Mouse (Mus musculus) heart, adult 8-10 months (tissue): ENCODE measurements around the gene Grid1. TPM values are rescaled to one million over a fixed set of nuclear protein-coding genes. Genes with fewer than 3 reads are reported as not detected.

Source experiments
- DNase-seq: peaks from one replicate; pipeline ENCODE4 v3.0.0; 2022; ENCODE audit warnings: low spot score
- microRNA-seq: library from miRNA; unstranded; fragments of <30 nt; microRNA quantifications from one replicate; pipeline ENCODE4 v1.2.0, GENCODE M21; 2022
- total RNA-seq, 4 experiments: library from RNA; stranded (reverse); gene quantifications; 2 replicates each; pipeline ENCODE4 v1.2.4; 2022

Gene Grid1
- total RNA-seq, 4 experiments from 2014 or later, result 0.22 TPM; not detected in 3

GRCm38 (mm10) chr14:35393591-35393990 is 573.7 kb downstream of the Grid1 start:
- DNase-seq, result no peak

GRCm38 (mm10) chr14:35404249-35404908 is 584.5 kb downstream of the Grid1 start:
- DNase-seq, result no peak

DNA sequence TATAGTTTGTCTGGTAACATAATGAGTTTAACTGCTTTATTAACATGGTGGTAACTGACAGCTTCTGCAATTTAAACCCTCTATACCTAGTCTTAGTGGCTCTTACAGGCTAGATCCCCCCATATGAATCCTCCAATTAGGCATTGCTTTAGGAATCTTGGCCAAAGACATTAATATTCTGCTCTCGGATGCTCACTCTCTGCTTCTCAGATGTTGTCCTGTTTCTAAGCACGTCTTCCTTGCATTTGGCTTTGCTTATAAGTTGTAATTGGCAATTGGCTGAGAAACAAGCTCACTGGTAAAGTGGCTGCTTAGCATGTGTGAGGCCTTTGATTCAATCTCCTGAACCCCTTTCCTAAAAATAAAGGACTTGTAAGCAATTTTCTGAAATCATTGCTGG is 610.4 kb downstream of the Grid1 start:
- no peak for DNase-seq

DNA sequence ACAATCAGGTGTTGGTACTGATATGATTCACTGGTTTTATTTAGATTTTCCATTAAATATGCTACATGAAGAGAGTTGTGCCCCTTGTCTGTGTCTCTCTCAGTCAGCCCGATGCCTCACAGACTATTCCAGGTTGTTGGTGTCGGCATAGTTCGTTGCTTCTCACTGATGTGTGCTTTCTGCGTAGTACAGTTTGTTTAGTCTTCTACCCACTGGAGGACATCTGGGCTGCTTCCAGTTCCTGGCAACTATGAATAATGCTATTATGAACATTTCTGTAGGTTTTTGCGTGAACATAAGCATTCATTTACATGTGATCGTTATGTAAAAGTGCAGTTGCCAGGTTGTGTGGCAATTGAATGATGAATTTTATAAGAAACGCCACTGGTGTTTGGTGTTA is 633.8 kb downstream of the Grid1 start:
- no peak for DNase-seq

GRCm38 (mm10) chr14:35468254-35468653 is 648.3 kb downstream of the Grid1 start:
- no peak for DNase-seq

DNA sequence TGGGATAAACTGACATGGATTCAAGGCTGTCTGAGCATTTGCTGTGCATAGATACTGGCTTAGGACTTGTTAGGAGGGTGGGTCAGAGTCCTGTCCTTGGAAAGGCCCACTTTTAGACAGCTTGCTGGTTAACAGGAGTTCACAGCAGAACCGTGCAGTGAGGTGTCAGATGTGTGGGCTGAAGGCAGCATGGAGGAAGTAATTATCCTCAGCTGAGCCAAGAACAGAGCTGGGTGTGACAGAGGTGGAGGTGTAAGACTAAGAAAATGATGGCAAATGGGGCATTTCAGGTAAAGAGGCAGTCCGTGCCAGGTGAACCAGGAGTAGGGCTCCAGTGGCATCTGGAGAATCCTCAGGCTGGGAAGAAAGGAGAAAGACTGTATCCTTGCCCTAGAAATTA is 666.1 kb downstream of the Grid1 start:
- no peak for DNase-seq

- DNase-seq, result no peak
Observed at GRCm38 (mm10) chr14:35502324-35502723, 682.4 kb downstream of the Grid1 start.

GRCm38 (mm10) chr14:35519402-35519801 is 699.5 kb downstream of the Grid1 start:
- DNase-seq, result no peak

DNA sequence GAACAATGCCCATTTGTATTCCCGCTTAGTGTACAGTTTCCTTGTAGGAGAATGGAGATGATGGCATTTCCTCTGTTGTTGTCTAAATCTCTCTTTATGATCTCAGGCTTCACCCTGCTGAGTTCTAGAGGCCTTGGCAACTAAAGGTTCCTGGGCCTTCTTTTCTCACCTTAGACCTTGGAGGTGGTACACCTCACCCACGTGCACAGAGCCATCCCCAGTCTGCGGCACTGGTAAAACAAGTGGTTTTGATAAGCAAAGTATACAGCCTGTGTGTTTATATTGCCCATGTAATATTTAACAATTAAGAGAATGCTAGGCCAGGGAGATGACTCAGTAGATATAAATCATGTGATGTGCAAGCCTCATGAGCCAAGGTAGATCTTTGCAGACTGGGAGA is 718.9 kb downstream of the Grid1 start:
- no peak for DNase-seq

GRCm38 (mm10) chr14:35541254-35541991 is 721.5 kb downstream of the Grid1 start:
- no peak for DNase-seq

DNA sequence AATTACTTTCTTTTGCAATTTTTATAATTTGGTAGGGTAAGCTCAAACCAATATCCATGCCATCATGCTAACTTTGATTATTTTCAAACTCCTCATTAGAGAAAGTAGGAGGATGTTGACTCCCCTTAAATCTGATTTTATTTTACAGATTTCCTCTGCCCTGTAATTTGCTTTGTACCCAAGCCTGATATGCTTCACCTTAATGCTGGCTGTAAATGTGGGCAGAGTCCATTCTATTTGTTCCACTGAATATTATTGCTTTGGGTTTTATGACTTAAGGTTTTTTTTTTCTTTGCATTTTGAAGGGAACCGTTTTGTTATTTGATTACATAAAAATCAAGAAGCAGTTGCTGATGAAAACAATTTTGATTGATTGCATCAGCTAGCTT is 722.1 kb downstream of the Grid1 start:
- DNase-seq, result no peak

DNA sequence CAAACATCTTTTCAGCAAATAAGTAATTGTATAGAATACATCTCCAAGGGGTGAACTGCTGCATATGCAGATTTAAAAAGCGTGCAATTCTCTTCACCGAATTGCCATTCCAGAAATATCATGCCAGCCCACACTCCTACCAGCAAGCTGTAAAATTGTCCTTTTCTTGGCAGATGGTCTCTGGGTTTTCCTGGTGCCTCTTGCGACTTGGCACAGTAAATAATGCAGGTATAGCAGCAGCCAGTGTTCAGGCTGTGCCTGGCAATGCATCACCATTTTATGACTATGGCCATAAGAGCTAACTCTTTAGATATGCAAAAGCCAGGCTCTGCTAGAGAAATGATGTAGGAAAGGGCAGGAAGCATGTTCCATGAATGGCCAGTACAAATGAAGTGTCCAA is 734.4 kb downstream of the Grid1 start:
- DNase-seq, result no peak

GRCm38 (mm10) chr14:35561244-35561893 is 741.5 kb downstream of the Grid1 start:
- DNase-seq, result no peak

DNA sequence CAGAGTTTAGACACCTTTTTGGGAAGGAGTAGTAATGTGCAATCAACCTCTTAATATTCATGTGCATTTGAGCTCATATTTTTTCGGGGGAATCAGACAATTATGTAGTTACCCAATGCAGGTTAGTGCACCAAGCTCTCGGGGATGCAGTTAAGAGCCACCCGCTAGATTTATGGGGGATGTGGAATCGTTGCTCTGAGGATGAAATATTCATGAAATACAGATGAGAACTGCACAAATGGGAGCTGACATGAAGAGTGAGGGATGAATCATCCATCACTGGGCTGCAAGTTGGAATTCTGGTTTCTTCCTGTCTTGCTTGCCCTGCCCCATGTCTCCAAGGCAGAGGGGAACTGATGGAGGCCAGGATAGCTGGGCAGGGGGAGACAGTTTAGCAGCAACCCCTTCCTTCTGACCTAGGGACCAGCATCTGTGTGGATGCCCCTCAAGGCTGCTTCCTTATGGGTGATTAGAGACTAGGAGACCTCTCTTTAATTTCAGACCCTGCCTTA is 753.1 kb downstream of the Grid1 start:
- no peak for DNase-seq

- no peak for DNase-seq
Observed at GRCm38 (mm10) chr14:35574489-35574888, 754.6 kb downstream of the Grid1 start.

DNA sequence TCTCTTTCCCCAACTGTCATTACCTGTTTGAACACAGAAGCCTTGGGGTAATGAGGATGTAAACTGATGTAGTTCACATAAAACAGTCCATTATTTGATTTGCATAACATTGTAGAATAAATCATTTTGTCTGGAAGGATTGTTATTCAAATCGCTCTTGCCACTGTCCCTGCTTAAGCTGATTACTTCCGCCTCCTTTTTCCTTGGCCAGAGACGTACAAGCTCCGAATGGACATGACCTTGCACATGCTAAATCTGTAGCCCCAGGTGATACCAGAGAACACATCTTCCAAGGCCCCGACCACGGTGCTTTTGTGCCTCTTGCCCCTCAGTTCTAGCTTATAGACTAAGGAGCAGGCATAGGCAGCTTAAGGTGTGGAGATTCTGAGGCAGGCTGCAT is 755.4 kb downstream of the Grid1 start:
- DNase-seq, result no peak

GRCm38 (mm10) chr14:35625749-35626148 is 805.8 kb downstream of the Grid1 start:
- DNase-seq, result no peak

Small RNA genes lying within 50 kb of the gene (microRNA-seq; reads per million reads assigned to microRNA genes)
- not detected for gene Mir346

Other genes with a start within 250 kb of the Grid1 start
- gene Ldb3, start 231.4 kb upstream of the Grid1 start, total RNA-seq, result 1,000 to 10,000 TPM; 1,077 to 1,246 (median 1,126) TPM
- gene Opn4, start 220.0 kb upstream of the Grid1 start, total RNA-seq, result 1 to 10 TPM; 1.7 to 2.5 (median 2.4) TPM
- gene Wapl, start 146.2 kb upstream of the Grid1 start, total RNA-seq, result 10 to 100 TPM; 36.1 to 39.1 (median 37.7) TPM